Mouse (Mus musculus): Measurements from ENCODE around the gene Tmem94.

DNA sequence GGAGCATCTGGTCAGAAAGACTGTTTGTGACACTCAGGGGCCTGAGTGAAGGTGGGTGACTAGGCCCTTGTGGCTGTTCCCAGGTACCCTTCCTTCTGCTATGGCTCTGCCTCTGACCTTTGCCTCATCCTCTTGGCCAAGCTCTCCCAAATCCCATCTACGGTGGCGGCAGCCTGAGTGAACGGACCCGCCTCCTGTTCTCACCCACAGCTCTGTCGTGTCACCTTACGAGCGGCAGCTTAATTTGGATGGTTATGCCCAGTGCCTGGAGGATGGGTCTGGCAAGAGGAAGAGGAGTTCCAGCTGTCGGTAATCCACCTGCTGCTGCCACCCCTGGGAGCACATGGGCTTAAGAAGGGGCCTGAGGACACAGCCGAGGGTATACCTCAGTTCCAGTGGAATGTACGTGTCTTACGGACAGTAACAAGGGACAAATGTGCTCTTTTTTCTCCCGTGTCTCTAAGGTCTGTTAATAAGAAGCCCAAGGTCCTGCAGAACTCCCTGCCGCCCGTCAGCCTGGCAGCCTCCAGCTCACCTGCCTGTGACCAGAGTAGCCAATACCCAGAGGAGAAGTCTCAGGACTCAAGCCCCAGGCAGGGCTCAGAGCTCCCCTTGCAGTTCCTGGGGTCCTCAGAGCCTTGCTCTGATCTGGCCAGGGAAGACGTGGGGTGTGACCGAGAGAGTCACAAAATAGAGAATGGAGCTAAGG is 54.8 kb downstream of the Tmem94 start:
- TF ChIP-seq EP300 (IDR thresholded peaks at IDR 0.05; ENCODE audit: insufficient read depth, low read depth, low read length) = no peak
- TF ChIP-seq CTCF (IDR thresholded peaks at IDR 0.05; ENCODE audit: low read depth, low read length) = no peak
- no peak for TF ChIP-seq POLR2A (IDR thresholded peaks at IDR 0.05; ENCODE audit: insufficient read depth, low read length)

Measured in ES-Bruce4 (cell line).